Mouse (Mus musculus) cerebellum, adult 11 months (tissue): ENCODE measurements at regions not wholly inside any gene's neighbourhood (a gene's known extent, or its start where the extent isn't known, plus 50 kb on each side); places are given as distances from the start of the nearest gene placed in this dataset.

Experiments
- DNase-seq: peaks from one replicate; pipeline ENCODE4 v3.0.0; 2022

- no peak for DNase-seq
Observed at GRCm38 (mm10) chr15:36884671-36885365, 122.8 kb downstream of the Zfp706 start.

GRCm38 (mm10) chr15:36884074-36884473, 123.5 kb downstream of the Zfp706 start:
- no peak for DNase-seq

GRCm38 (mm10) chr15:36883156-36883555, 124.4 kb downstream of the Zfp706 start:
- no peak for DNase-seq

GRCm38 (mm10) chr15:36881576-36881975, 126.0 kb downstream of the Zfp706 start:
- no peak for DNase-seq

- no peak for DNase-seq
Observed at GRCm38 (mm10) chr15:36880602-36881001, 127.0 kb downstream of the Zfp706 start.

GRCm38 (mm10) chr15:36879587-36879986, 128.0 kb downstream of the Zfp706 start:
- no peak for DNase-seq

- no peak for DNase-seq
Observed at GRCm38 (mm10) chr15:36878960-36879359, 128.6 kb downstream of the Zfp706 start.

GRCm38 (mm10) chr15:36878276-36878675, 129.3 kb downstream of the Zfp706 start:
- DNase-seq = no peak

GRCm38 (mm10) chr15:36877501-36877900, 130.1 kb downstream of the Zfp706 start:
- no peak for DNase-seq

- no peak for DNase-seq
Observed at GRCm38 (mm10) chr15:36875980-36876778, 131.4 kb downstream of the Zfp706 start.

GRCm38 (mm10) chr15:36874555-36874954, 133.0 kb downstream of the Zfp706 start:
- no peak for DNase-seq

- no peak for DNase-seq
Observed at GRCm38 (mm10) chr15:36873884-36874243, 133.7 kb downstream of the Zfp706 start.

GRCm38 (mm10) chr15:36873058-36873883, 134.3 kb downstream of the Zfp706 start:
- DNase-seq = no peak

GRCm38 (mm10) chr15:36872566-36872965, 135.0 kb downstream of the Zfp706 start:
- no peak for DNase-seq

- DNase-seq = no peak
Observed at GRCm38 (mm10) chr15:36870717-36871116, 136.9 kb downstream of the Zfp706 start.

- no peak for DNase-seq
Observed at GRCm38 (mm10) chr15:36870094-36870493, 137.5 kb downstream of the Zfp706 start.

- DNase-seq = no peak
Observed at GRCm38 (mm10) chr15:36866088-36866487, 141.5 kb downstream of the Zfp706 start.

GRCm38 (mm10) chr15:36865332-36865731, 142.2 kb downstream of the Zfp706 start:
- no peak for DNase-seq

GRCm38 (mm10) chr15:36864046-36864445, 143.5 kb downstream of the Zfp706 start:
- DNase-seq = no peak

GRCm38 (mm10) chr15:36858711-36859110, 148.9 kb downstream of the Zfp706 start:
- DNase-seq = no peak

GRCm38 (mm10) chr15:36857622-36858021, 150.0 kb downstream of the Zfp706 start:
- DNase-seq = no peak

- peak; percentile 16 for DNase-seq
Observed at GRCm38 (mm10) chr15:36855550-36856131, 151.9 kb downstream of the Zfp706 start.

- DNase-seq = no peak
Observed at GRCm38 (mm10) chr15:36854900-36855321, 152.7 kb downstream of the Zfp706 start.
